Mouse (Mus musculus) cerebellum, postnatal 10 days (tissue): ENCODE results near the gene Gm17190.
"Not testable (repeated sequence)": the region's sequence is repeated elsewhere in the genome, so short reads cannot be mapped to it uniquely, and the experiment has no call there.

ENCODE experiments used
- DNase-seq, 2 experiments: peaks; one replicate each; pipeline ENCODE4 v3.0.0; 2021; ENCODE audit warnings: mixed read lengths in 2 of 2

The Gm17190 gene

DNA sequence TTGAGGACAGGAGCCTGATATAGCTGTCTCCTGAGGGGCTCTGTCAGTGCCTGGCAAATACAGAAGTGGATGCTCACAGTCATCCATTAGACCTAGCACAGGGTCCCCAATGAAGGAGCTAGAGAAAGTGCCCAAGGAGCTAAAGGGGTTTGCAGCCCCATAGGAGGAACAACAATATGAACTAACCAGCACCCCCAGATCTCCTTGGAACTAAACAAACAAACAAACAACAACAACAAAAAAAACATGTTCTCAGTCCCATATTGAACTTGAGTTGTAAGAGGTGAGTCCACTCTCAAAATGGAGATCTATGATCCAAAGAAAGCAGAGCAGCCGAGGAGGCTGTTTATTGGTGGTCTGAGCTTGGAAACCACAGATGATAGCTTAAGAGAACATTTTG, at the start of gene Gm17190:
Gm17190 (plus strand) TSS at position 301 of the 400 bp plus-strand sequence.
- DNase-seq: not testable (repeated sequence)

DNA sequence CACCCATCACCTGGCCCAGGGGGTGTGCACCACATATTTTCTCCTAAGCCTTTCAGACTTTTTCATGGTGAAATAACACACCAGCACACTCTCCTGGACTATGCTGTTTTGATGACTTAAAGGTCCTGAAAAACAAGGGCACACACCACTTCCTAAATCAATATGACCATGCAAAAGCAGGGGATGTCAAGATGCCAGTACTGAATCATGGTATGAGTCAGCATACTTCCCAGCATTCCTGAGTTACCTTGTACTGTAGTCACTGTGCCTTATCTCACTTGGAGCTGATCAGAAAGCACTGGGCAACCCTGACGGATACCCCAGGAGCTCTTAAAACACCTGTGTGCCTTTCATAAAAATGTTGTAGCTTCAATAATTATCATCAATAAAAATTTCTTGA, 42.3 kb upstream of the Gm17190 start:
- no peak for DNase-seq

DNA sequence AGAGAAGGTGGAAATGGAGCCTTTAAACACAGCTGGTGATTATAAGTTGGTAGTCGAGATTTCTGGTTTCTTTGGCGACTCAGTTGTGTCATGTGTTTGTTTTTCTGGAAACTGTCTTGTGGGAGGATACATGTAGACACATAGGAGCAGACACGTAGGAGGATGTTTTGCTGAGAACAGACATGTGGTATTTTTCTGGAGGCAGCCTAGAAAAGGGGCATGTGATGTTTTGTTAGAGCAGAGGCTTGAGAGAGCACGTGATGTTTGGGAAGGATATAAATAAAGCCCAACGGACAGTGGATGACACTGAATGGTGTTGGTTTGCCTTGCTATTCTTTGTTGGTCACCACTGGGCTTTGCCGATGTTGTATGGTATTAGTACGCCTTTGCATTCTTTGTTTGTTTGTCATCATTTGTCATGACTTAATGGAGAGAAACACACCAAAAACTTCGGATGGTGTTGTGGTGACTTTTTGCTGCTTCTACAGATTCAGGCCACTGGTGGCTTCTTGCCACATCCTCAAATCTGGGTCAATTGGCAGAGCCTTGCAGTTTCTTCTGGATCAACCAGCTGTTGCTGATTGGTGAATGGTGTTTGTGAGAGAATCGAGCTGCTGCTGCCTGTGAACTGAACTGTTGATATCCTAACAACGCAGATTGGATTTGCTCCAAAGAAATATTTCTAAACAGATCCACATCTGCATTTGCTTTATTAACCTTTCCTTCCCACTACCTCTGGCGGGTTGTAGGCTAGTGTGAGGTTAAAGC, 41.4 kb upstream of the Gm17190 start:
- DNase-seq: no peak

DNA sequence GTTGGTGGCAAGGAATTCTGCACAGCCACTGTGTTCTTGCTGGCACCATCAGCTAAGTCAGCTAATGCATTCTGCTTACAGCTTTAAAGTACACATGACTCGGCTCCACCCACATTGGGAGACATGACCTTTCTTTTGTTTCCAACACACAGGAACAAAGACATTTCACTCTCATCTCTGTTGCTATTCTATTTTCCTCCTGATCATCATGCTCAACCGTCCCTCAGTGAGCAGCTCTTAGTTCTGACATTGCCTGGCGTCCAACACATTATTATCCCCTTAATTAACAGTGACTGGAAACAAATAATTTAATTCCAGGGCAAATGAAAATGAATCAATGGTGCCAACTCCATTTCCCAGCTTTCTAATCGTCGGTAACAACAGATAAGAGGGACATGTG, 36.5 kb upstream of the Gm17190 start:
- peak; percentile 11 to 20 for DNase-seq

DNA sequence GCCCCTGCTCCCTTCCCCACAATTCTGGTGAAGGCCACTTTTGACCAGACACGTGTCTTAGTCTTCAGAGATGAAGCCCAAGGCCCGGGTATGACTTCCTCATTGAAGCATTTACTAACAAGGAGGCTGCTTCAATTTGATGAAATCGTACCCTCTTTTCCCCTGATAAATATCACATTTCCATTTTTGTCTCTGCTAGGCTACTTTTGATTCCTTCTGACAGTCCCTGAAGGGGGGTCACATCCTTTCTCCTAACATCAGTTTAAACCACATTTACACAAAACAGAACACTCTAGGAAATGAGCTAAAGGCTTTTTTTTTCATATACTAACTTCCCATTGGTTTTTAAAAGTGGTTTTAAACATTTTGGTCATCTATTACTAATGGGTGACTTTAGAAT, 29.1 kb upstream of the Gm17190 start:
- no peak for DNase-seq

DNA sequence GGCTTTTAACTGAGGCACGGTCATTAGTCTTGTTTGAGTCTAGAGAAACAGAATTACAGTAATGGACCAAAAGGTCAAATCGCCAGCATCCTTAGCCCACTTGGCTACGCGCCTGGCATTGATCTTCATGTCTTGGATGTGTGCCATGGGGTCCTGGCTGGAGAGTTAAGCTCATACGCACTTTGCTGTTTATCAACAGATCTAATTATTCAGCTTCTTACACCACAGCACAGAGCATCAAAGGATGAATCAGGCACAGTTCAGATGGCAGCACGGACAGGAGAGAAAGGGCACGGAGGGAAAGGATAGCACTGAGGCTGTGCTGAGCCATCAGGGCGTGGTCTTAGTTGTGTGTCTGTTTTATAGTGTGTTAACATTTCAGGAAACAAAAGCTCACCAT, 8.3 kb upstream of the Gm17190 start:
- peak; percentile 53 to 59 for DNase-seq

DNA sequence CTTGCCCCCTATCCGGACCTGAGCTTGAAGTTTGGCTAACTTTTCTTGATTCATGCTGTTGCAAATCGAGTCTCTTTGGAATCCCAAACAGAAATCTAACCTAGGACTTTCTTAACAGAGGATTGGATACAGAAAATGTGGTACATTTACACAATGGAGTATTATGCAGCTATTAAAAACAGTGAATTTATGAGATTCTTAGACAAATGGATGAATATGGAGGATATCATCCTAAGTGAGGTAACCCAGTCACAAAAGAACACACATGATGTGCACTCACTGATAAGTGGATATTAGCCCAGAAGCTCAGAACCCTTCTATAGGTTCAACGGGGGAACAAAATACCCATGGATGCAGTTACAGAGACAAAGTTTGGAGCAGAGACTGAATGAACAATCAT, 578 bp upstream of the Gm17190 start, which contains the start of gene Gm20075:
Gm20075 (minus strand) TSS at position 101 of the 400 bp plus-strand sequence.
- DNase-seq: not testable (repeated sequence)

DNA sequence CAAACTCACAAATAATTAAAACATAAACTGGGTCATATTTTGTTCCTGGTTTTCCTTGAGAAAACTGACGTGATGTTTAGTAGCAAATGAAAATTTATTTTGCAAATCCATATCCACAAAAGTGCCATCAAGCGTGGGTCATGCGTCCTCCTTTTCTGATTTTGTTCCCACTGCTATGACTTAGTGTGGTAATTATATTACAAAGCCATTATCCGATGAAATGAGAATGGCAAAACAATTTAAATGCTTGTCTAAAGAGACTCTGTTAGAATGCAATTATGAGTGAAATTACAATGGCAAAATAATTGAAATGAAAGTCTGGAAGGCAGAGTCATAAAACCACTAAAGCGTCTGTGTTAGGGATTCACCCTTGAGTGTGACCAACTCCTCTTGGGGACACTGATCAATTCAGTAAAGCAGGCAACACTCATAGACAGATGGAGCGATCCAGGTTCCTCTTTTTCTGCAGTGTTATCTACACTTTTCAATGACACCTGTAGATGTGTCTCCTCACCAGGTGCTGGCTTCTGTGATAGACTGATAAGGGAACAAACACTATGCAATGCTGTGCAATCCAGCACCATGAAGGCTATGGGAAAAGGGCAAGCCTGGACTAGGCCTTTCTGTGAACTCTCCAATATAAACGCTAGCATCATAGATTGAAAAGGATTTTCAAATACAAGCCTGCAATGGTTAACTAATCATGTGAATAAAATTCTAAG, 3.9 kb downstream of the Gm17190 start:
- no peak for DNase-seq

DNA sequence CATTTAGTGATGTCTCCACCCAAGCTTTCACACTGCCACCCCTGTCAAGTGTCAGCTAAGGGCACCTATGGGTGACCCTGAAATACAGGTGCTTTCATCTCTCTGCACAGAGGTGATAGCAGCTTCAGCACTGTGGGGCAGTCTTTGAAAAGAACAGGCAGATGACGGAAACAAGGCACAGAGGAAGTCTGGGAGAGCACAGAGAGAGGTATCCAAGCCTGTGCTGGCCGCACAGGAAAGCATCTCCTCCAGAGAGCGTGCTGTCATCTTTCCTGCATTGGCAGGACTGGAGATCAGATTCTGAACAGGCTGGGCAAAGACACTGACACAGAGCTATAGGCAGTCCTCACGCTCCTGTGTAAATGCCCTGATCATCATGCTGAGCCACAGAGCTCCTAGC, 9.1 kb downstream of the Gm17190 start:
- no peak for DNase-seq

DNA sequence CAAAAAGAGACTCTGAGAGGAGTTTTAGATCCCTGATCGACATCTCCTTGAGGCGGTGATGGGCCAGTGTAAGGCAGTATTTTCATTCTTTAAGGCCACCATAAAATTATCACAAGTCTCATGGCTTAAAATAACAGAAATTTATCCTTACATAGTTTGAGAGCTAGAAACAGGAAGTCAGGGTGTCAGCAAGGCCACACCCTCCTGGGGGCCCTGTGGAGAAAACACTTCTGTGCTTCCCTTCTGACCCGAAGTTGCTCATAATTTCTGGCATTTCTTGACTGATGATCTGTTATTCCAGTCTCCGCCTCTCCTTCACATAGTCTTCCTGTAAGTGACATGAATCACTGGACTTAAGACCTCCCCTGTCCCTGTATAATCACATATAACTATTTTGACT, 24.5 kb downstream of the Gm17190 start:
- DNase-seq: no peak

DNA sequence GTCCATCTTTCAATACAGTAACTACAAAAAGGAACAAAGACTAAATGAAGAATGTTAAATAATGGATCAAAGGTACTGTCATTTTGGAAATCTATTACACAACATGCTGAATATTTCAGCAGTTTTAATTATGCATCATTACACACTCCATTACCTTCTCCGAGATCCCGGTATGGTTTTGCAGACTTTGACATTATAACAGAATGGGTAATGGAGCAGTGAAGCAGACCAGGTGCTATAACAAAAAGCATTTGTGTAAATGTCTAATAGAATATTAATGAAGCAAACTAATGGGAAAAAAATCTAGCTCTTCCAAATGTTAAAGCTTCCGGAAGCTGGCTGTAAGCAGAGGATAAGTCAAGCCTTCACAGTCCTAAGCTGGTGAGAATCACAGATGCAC, 28.9 kb downstream of the Gm17190 start:
- DNase-seq: no peak

DNA sequence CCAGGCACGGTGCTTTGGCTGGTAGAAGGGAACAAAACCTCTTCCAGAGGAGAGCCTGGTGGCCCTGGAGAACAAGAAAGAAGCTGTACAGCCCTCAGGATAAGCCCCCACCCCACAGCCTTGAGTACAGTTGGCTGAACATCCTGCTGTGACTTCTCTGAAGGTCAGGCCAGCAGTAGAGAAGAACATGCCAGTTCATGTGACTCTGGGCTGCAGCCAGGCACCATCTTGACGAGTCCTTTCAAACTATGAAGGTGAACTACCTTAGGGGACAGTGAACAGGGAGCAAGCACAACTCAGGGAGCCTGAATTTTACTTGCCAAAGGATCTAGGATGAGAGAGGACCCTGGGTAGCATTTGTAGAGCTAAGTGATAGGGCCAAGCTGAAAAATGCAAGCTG, 30.9 kb downstream of the Gm17190 start:
- peak; percentile 10 to 15 for DNase-seq

DNA sequence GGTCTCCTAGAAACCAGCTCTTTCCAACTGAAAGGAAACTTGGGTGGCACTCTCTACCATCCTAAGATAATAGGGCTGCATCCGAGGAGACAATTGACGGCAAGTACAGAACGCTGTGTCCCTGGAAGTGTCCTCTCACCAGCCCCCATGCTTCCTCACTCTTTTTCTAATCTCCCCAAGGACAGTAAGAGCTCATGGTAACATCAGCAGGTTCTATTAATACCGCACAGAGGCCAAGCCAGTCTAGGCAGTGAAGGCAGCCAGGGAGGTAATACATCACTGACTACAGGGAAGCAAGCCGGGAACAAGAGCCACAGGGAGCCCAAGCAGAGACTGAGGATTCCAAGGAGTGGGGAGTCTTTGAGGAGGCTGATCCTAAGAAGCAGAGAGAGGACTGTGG, 43.2 kb downstream of the Gm17190 start:
- DNase-seq: no peak

DNA sequence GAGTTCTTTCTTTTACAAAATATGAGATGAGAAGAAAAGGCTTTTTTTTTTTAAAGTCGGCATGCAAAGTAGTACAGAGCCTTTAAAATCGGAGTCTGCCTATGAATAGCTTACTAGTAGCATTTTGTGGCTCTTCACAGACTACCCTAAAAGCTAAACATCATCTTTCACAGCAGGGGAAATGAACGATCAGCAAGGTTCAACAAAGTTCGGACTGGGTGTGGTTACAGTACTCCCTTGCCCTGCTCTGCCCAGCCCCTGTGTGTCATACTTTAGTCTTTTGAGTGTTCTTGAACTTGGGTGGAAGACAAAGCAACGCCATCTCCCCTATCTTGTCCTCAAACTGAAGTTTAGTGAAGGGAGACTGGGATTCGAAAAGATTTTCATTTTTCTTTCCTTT, 44.8 kb downstream of the Gm17190 start:
- DNase-seq: no peak

DNA sequence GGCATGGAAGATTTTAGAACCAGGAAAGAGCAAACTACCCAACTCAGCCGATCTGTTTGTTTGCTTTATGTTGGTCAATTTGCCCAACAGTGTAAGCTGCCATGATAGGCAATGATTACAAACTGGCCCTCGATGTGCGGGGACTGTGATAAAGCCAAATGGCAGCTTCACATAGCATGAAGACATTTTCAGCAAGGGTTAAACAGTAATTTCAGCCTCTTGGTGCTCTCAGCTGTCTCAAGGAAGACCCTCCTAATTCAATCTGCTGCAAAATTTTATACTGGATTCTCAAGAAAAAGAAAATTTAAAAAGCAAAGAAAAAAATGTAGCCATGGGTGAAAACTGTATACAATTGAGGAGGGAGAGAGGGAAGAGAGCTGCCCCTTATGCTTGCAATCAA, 47.2 kb downstream of the Gm17190 start:
- DNase-seq: no peak

DNA sequence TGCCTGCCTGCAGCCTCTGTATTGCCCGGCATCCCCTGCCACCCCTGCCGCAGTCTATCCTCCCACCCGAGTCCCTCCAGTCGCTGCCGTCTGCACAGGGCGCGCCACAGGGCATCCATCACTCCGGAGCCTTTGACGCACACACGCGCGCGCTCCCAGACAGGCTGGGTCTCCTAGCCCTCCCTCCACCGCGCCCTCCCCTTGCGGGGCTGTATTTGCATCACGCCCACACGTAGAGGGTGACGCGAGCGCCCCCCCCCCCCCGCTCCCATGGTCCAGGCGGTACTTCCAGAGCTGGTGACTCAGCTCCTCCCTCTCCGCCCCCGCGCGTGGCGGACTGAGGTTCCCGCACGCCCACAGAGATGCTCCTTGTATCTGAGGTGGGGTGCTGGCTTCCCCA, 49.2 kb downstream of the Gm17190 start:
- DNase-seq: peak; percentile 75 to 87

DNA sequence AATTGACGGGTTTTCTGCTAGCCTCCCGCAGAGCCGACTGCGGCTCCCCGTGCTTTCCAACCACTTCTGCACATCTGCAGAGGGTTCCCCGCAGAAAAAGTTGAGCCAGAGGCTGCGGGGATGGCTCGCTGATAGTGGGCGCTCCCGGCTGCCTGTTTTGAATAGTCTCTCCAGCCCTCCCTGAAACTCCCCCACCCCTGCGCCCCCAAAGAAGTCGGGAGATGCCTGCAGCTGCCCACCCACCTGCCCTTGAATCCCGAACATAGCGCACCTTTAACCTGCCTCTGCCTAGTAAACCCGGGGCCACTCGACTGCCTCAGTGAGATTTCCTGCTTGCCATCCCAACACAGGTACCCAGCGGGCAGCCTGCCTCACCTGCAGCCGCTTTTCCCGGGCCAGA, 50.1 kb downstream of the Gm17190 start:
- DNase-seq: no peak

DNA sequence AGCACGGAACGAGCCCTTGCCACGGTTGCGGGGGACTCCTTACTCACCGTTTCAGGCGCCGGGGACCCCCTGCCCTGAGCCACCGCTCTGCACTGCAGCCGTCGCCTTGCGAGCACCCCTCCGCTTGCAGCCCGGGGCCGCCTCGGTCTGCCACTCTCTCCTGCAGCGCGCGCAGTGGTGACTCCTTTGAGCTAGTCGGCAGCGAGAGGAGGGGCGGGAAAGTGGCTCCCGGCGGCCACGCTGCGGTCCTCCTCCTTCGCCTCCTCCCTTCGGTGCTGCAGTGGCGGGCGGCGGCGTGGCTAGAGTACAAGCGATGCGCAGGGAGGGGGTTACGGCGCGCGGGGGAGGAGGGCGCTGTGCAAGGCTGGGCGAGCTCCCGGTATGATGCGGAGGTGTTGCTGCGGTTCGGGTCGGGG, 50.6 kb downstream of the Gm17190 start, which contains the start of gene Sv2c:
Sv2c (minus strand) TSS at position 177 of the 416 bp plus-strand sequence.
- DNase-seq: peak; percentile 68 to 75
